Mouse (Mus musculus) neural tube, embryonic 14.5 days (tissue): ENCODE measurements around the gene 6030498E09Rik. TPM values are rescaled to one million over a fixed set of nuclear protein-coding genes. Genes with fewer than 3 reads are reported as not detected.

Experiments used
- ATAC-seq: fragments of 200-750 bp; cut with Nextera tagmentation; 2 replicates; pipeline ENCODE4 v1.8.0; 2017; ENCODE audit warnings: low read depth, mild to moderate bottlenecking, moderate TSS enrichment, moderate library complexity
- H3K27ac ChIP-seq: fragments of 300-500 bp; sonication (generic); 2 replicates; pipeline ENCODE4 v1.5.1; 2014; ENCODE audit warnings: low read depth, mild to moderate bottlenecking, control low read depth, low read length, moderate library complexity, mixed read lengths
- H3K27me3 ChIP-seq: fragments of 300-500 bp; sonication (generic); 2 replicates; pipeline ENCODE4 v1.6.1; 2014; ENCODE audit warnings: low read length; ENCODE audit not compliant: control insufficient read depth, insufficient read depth
- H3K36me3 ChIP-seq: fragments of 300-500 bp; sonication (generic); 2 replicates; pipeline ENCODE4 v1.6.1; 2014; ENCODE audit warnings: low read length, mixed read lengths; ENCODE audit not compliant: control insufficient read depth, insufficient read depth
- H3K4me1 ChIP-seq: fragments of 300-500 bp; sonication (generic); 2 replicates; pipeline ENCODE4 v1.6.1; 2014; ENCODE audit warnings: low read length; ENCODE audit not compliant: control insufficient read depth, insufficient read depth
- H3K4me2 ChIP-seq: fragments of 300-500 bp; sonication (generic); 2 replicates; pipeline ENCODE4 v1.6.1; 2014; ENCODE audit warnings: mild to moderate bottlenecking, low read depth, low read length, control low read depth
- H3K4me3 ChIP-seq: fragments of 300-500 bp; sonication (generic); 2 replicates; pipeline ENCODE4 v1.5.1; 2014; ENCODE audit warnings: low read depth, low read length, control low read depth, mixed read lengths
- H3K9ac ChIP-seq: fragments of 300-500 bp; sonication (generic); replicated peaks from 2 replicates; pipeline ENCODE4 v1.6.1; 2014; ENCODE audit warnings: low read depth, mild to moderate bottlenecking, control low read depth, low read length, mixed read lengths
- H3K9me3 ChIP-seq: fragments of 300-500 bp; sonication (generic); 2 replicates; pipeline ENCODE4 v1.6.1; 2016; ENCODE audit warnings: low read length; ENCODE audit not compliant: control insufficient read depth
- WGBS: fragments of 180-500 bp; shearing (Covaris S2); extraction: QIAGEN DNeasy Blood & Tissue Kit; methylation state at CpG from one replicate; pipeline ENCODE4 v1.1.7; 2014; 5-methylcytosine and 5-hydroxymethylcytosine counted together
- polyA plus RNA-seq: library from polyadenylated mRNA; unstranded; fragments of >200 nt; fragmentation: Nextera tagmentation; extraction: Ambion mirVana; gene quantifications from 2 replicates; pipeline ENCODE4 v1.2.1, GENCODE M21; 2014

Gene 6030498E09Rik
- 0.41 and 0.58 TPM in 2 replicates for polyA plus RNA-seq

GRCm38 (mm10) chrX:38772478-38772877 lies at the start of gene 6030498E09Rik:
Gene 6030498E09Rik (plus strand): TSS chrX:38772671.
- Histone ChIP-seq H3K27ac (no peak within 1 kb of the TSS), H3K27me3 (no peaks in the 10 kb centered on the region), H3K9me3 (no peaks in the 10 kb centered on the region), H3K9ac (no peak within 1 kb of the TSS), H3K4me2 (no peak within 1 kb of the TSS), H3K36me3 (no peaks in the 10 kb centered on the region), H3K4me1 (no peaks in the 10 kb centered on the region), H3K4me3 (no peak within 1 kb of the TSS)
- ATAC-seq: no peak
- WGBS: 65% methylated on average over 9 of the region's 9 CpGs

- no peaks in the 10 kb centered on the region for H3K27me3 ChIP-seq
- H3K27ac ChIP-seq: no peak overlapping the region
- H3K36me3 ChIP-seq: no peaks in the 10 kb centered on the region
- H3K4me3 ChIP-seq: no peak overlapping the region
- no peaks in the 10 kb centered on the region for H3K9me3 ChIP-seq
- H3K9ac ChIP-seq: no peak overlapping the region
- WGBS: 43% methylated on average over 5 of the region's 5 CpGs
- no peak overlapping the region for H3K4me2 ChIP-seq
- H3K4me1 ChIP-seq: no peaks in the 10 kb centered on the region
- no peak for ATAC-seq
Measured at GRCm38 (mm10) chrX:38730081-38730480, 42.4 kb upstream of the 6030498E09Rik start.

GRCm38 (mm10) chrX:38730639-38731038 lies 41.8 kb upstream of the 6030498E09Rik start:
- ATAC-seq: no peak
- no peak overlapping the region for H3K9ac ChIP-seq
- no peaks in the 10 kb centered on the region for H3K27me3 ChIP-seq
- no peaks in the 10 kb centered on the region for H3K36me3 ChIP-seq
- WGBS: 25% methylated on average over 2 of the region's 2 CpGs
- no peak overlapping the region for H3K4me3 ChIP-seq
- H3K4me1 ChIP-seq: no peaks in the 10 kb centered on the region
- no peak overlapping the region for H3K4me2 ChIP-seq
- H3K27ac ChIP-seq: no peak overlapping the region
- H3K9me3 ChIP-seq: no peaks in the 10 kb centered on the region

GRCm38 (mm10) chrX:38733683-38734082 lies 38.8 kb upstream of the 6030498E09Rik start:
- Histone ChIP-seq H3K4me3 (no peak overlapping the region), H3K4me1 (no peaks in the 10 kb centered on the region), H3K27me3 (no peaks in the 10 kb centered on the region), H3K4me2 (no peak overlapping the region), H3K27ac (no peak overlapping the region), H3K36me3 (no peaks in the 10 kb centered on the region), H3K9me3 (no peaks in the 10 kb centered on the region), H3K9ac (no peak overlapping the region)
- 95% methylated on average over 5 of the region's 5 CpGs for WGBS
- ATAC-seq: no peak

GRCm38 (mm10) chrX:38734916-38735880 lies 37.3 kb upstream of the 6030498E09Rik start:
- H3K4me1 ChIP-seq: no peaks in the 10 kb centered on the region
- no peaks in the 10 kb centered on the region for H3K36me3 ChIP-seq
- no peak overlapping the region for H3K27ac ChIP-seq
- H3K4me2 ChIP-seq: no peak overlapping the region
- H3K9ac ChIP-seq: no peak overlapping the region
- H3K27me3 ChIP-seq: no peaks in the 10 kb centered on the region
- 59% methylated on average over 13 of the region's 13 CpGs for WGBS
- H3K4me3 ChIP-seq: no peak overlapping the region
- ATAC-seq: no peak
- no peaks in the 10 kb centered on the region for H3K9me3 ChIP-seq

GRCm38 (mm10) chrX:38771453-38771852 lies 1.0 kb upstream of the 6030498E09Rik start:
- no peak overlapping the region for H3K27ac ChIP-seq
- H3K27me3 ChIP-seq: no peaks in the 10 kb centered on the region
- WGBS: 76% methylated on average over 2 of the region's 2 CpGs
- no peak overlapping the region for H3K4me3 ChIP-seq
- no peaks in the 10 kb centered on the region for H3K4me1 ChIP-seq
- no peak overlapping the region for H3K4me2 ChIP-seq
- H3K9ac ChIP-seq: no peak overlapping the region
- no peaks in the 10 kb centered on the region for H3K9me3 ChIP-seq
- peak; percentile 41 for ATAC-seq
- no peaks in the 10 kb centered on the region for H3K36me3 ChIP-seq

- Histone ChIP-seq H3K4me1 (no peaks in the 10 kb centered on the region), H3K4me2 (no peak overlapping the region), H3K9me3 (no peaks in the 10 kb centered on the region), H3K4me3 (no peak overlapping the region), H3K27ac (no peak overlapping the region), H3K9ac (no peak overlapping the region), H3K27me3 (no peaks in the 10 kb centered on the region), H3K36me3 (no peaks in the 10 kb centered on the region)
- WGBS: 44% methylated on average over 3 of the region's 3 CpGs
- ATAC-seq: peak; percentile 58; the same call in 1 of the 2 replicates
Measured at GRCm38 (mm10) chrX:38771886-38772285, 585 bp upstream of the 6030498E09Rik start.

- no peaks in the 10 kb centered on the region for H3K36me3 ChIP-seq
- WGBS: 62% methylated on average over 3 of the region's 3 CpGs
- no peaks in the 10 kb centered on the region for H3K4me1 ChIP-seq
- no peak overlapping the region for H3K4me2 ChIP-seq
- no peak for ATAC-seq
- no peak overlapping the region for H3K4me3 ChIP-seq
- H3K9ac ChIP-seq: no peak overlapping the region
- no peaks in the 10 kb centered on the region for H3K9me3 ChIP-seq
- no peaks in the 10 kb centered on the region for H3K27me3 ChIP-seq
- H3K27ac ChIP-seq: no peak overlapping the region
Measured at GRCm38 (mm10) chrX:38794373-38794772, 21.9 kb downstream of the 6030498E09Rik start.

- WGBS: 32% methylated on average over 3 of the region's 3 CpGs
- Histone ChIP-seq H3K27ac (no peak overlapping the region), H3K9ac (no peak overlapping the region), H3K27me3 (no peaks in the 10 kb centered on the region), H3K4me1 (no peaks in the 10 kb centered on the region), H3K36me3 (no peaks in the 10 kb centered on the region), H3K4me3 (no peak overlapping the region), H3K4me2 (no peak overlapping the region), H3K9me3 (no peaks in the 10 kb centered on the region)
- ATAC-seq: no peak
Measured at GRCm38 (mm10) chrX:38813934-38814333, 41.5 kb downstream of the 6030498E09Rik start.
